Mouse (Mus musculus): ENCODE measurements around the gene Icam2. TPM values are rescaled to one million over a fixed set of nuclear protein-coding genes. Genes with fewer than 3 reads are reported as not detected.

Gene Icam2
- polyA plus RNA-seq, 1 experiment from 2014 or later: 65.4 TPM

DNA sequence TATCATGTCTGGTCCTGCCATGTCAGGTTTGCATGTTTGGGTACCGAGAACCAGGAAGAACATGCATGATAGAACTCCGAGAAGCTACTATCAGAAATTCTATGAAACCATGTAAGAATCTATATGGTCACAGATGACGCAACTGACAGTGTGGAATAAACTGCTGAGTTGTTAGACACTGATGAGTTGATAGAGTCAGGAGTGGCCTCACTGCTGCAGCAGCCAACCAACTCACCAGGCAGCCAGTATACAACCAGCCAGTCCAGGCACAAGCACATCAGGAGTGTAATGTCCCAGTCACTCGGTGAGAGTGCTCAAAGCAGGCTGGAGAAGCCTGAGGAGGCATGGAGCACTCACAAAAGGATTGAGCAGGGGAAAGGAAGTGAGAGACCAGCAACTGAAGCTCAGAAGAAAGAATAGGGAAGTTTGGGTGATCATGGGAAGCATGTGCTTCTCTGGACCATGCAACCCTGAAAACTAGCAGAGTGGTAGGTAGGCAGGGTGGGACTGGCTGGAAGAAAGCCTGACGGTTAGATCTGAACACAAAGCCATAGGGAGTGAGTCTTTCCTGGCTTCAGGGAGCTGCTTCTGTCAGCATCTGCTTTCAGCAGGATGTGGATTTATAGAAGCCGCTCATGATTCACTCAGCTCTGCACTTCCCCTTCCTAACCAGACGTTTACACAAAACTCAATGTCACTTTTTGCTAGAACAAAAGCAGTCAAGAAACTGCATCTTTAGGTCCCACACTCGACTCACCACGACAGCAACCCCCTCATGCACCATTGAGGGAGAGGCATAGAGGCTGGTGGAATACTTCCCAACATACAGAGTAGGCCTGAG, 31.6 kb upstream of the Icam2 start:
- Histone ChIP-seq H3K4me2 (replicated peaks; ENCODE audit: low read depth, low read length) (no peak overlapping the region), H3K4me3 (ENCODE audit: low read length) (no peak overlapping the region), H3K9me3 (ENCODE audit: control insufficient read depth, low read length) (no peaks in the 10 kb centered on the region), H3K9ac (ENCODE audit: low read depth, low read length) (no peak overlapping the region), H3K27me3 (ENCODE audit: control insufficient read depth, insufficient read depth, low read length) (no peaks in the 10 kb centered on the region), H3K36me3 (ENCODE audit: control insufficient read depth, insufficient read depth, low read length) (peaks cover 9% of the 10 kb centered on the region; the same call in 1 of the 2 replicates), H3K27ac (ENCODE audit: low read depth, low read length) (no peak overlapping the region), H3K4me1 (ENCODE audit: control insufficient read depth, insufficient read depth, low read length) (no peaks in the 10 kb centered on the region)
- 68% methylated on average over 9 of the region's 9 CpGs for WGBS
- no peak for ATAC-seq (ENCODE audit: low FRiP score, low TSS enrichment)

DNA sequence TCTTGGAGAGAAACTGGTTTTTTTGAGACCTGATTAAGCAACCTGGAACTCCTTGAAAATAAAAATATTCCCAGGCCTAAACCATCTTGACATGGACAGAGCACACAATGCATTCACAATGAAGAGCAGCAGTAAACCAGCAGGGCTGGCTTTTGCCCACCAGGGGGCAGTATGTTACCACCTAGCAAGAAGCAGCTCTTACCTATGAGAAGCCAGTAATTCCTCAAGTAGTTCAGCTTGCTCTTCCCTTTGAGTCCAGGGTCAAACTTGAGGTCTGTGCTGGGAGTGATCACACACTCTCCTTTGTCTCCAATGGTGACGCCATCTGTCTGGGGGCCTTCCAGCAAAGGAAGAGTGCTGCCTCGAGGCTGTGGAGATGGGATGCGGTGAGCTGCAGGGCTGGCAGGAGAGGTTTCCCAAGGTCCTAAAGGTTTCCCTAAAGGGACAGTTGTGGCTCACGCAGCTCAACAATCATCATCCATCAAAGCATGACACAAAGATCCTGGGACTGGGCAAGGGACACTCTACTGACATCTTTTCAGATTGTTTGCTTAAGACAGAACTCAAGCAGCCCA, 30.8 kb upstream of the Icam2 start:
- no peaks in the 10 kb centered on the region for H3K9me3 ChIP-seq (ENCODE audit: control insufficient read depth, low read length)
- peak; percentile 76 for ATAC-seq (ENCODE audit: low FRiP score, low TSS enrichment)
- no peak overlapping the region for H3K9ac ChIP-seq (ENCODE audit: low read depth, low read length)
- H3K27me3 ChIP-seq (ENCODE audit: control insufficient read depth, insufficient read depth, low read length): no peaks in the 10 kb centered on the region
- no peak overlapping the region for H3K27ac ChIP-seq (ENCODE audit: low read depth, low read length)
- no peak overlapping the region for H3K4me3 ChIP-seq (ENCODE audit: low read length)
- H3K36me3 ChIP-seq (ENCODE audit: control insufficient read depth, insufficient read depth, low read length): peaks cover 9% of the 10 kb centered on the region; the same call in 1 of the 2 replicates
- 40% methylated on average over 4 of the region's 4 CpGs for WGBS
- H3K4me2 ChIP-seq (replicated peaks; ENCODE audit: low read depth, low read length): no peak overlapping the region
- no peaks in the 10 kb centered on the region for H3K4me1 ChIP-seq (ENCODE audit: control insufficient read depth, insufficient read depth, low read length)

DNA sequence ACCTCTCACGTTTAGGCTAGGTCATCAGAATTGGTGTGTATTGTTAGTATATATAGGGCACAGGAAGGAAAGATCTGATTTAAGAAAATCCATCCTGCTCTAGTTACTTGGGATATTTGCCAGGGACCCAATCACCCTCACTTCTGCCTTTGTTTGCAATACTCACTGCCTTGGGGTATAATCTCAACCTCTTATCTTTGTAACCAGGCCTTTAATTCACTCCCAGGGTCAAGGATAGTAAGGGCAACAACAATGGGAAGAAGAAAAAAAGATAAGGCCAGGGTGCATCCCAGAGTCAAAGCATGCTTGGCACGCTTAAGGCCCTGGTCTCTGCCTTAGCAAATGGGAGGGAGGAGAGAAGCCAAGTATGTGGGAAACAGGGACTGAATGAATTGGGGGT, 30.0 kb upstream of the Icam2 start:
- no peak overlapping the region for H3K4me3 ChIP-seq (ENCODE audit: low read length)
- ATAC-seq (ENCODE audit: low FRiP score, low TSS enrichment): no peak
- H3K9me3 ChIP-seq (ENCODE audit: control insufficient read depth, low read length): no peaks in the 10 kb centered on the region
- H3K9ac ChIP-seq (ENCODE audit: low read depth, low read length): no peak overlapping the region
- no peaks in the 10 kb centered on the region for H3K4me1 ChIP-seq (ENCODE audit: control insufficient read depth, insufficient read depth, low read length)
- 92% methylated on average over 2 of the region's 2 CpGs for WGBS
- H3K27me3 ChIP-seq (ENCODE audit: control insufficient read depth, insufficient read depth, low read length): no peaks in the 10 kb centered on the region
- peaks cover 5% of the 10 kb centered on the region; the same call in 1 of the 2 replicates for H3K36me3 ChIP-seq (ENCODE audit: control insufficient read depth, insufficient read depth, low read length)
- no peak overlapping the region for H3K27ac ChIP-seq (ENCODE audit: low read depth, low read length)
- no peak overlapping the region for H3K4me2 ChIP-seq (replicated peaks; ENCODE audit: low read depth, low read length)

DNA sequence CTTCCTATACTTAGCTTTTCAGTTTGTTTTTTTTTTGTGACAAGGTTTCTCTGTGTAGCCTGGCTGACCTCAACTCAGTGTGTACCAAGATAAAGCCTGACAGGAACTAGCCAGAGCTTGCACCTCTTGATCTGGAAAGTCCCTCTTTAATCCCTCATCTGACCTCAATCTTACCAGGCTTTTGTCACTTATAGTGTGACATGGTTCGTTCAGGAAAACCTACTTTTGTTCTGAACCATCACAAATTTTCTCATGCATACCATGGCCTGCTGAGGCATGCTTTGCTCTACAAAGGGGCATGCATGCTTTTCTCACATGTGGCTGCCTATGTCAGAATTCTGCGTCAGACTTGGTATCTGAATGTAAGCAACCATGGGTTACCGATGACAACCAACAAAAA, 28.5 kb upstream of the Icam2 start:
- Histone ChIP-seq H3K4me2 (replicated peaks; ENCODE audit: low read depth, low read length) (no peak overlapping the region), H3K4me1 (ENCODE audit: control insufficient read depth, insufficient read depth, low read length) (no peaks in the 10 kb centered on the region), H3K9ac (ENCODE audit: low read depth, low read length) (no peak overlapping the region), H3K36me3 (ENCODE audit: control insufficient read depth, insufficient read depth, low read length) (peaks cover 5% of the 10 kb centered on the region; the same call in 1 of the 2 replicates), H3K27me3 (ENCODE audit: control insufficient read depth, insufficient read depth, low read length) (no peaks in the 10 kb centered on the region), H3K4me3 (ENCODE audit: low read length) (no peak overlapping the region), H3K9me3 (ENCODE audit: control insufficient read depth, low read length) (no peaks in the 10 kb centered on the region), H3K27ac (ENCODE audit: low read depth, low read length) (no peak overlapping the region)
- 81% methylated on average over 3 of the region's 3 CpGs for WGBS
- no peak for ATAC-seq (ENCODE audit: low FRiP score, low TSS enrichment)

DNA sequence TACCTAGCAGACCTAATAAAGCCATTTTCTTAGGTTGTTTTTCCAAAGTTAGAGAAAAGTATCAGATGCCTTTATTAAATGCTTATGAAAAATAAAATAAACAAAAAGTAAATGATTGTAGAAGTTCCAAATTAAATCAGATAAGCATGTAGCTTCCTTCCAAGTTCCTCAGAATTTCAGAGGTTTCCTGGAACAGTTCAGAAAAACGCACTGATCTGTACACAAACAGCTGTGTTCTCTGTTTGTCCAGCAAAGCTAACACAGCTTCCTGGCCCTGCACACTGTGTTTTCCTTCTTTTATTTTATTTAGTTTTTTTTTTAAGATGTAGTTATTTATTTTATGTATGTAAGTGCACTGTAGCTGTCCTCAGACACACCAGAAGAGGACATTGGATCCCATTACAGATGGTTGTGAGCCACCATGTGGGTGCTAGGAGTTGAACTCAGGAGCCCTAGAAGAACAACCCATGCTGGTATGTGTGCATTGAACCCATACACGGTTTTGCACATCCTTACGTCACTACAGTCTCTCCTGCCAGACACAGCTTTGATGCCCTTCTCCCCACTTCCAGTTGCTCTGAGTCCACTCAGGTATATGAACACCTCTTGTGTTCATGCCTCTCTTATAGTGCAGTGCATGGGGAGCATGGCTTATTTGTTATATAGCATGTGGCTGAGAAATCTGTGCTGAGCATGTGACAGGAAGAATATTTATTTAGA, 24.9 kb upstream of the Icam2 start:
- H3K9ac ChIP-seq (ENCODE audit: low read depth, low read length): no peak overlapping the region
- WGBS: 83% methylated on average over 3 of the region's 3 CpGs
- no peak overlapping the region for H3K4me2 ChIP-seq (replicated peaks; ENCODE audit: low read depth, low read length)
- no peaks in the 10 kb centered on the region for H3K27me3 ChIP-seq (ENCODE audit: control insufficient read depth, insufficient read depth, low read length)
- peaks cover 10% of the 10 kb centered on the region; the same call in 1 of the 2 replicates for H3K36me3 ChIP-seq (ENCODE audit: control insufficient read depth, insufficient read depth, low read length)
- ATAC-seq (ENCODE audit: low FRiP score, low TSS enrichment): no peak
- H3K27ac ChIP-seq (ENCODE audit: low read depth, low read length): no peak overlapping the region
- no peaks in the 10 kb centered on the region for H3K9me3 ChIP-seq (ENCODE audit: control insufficient read depth, low read length)
- no peaks in the 10 kb centered on the region for H3K4me1 ChIP-seq (ENCODE audit: control insufficient read depth, insufficient read depth, low read length)
- no peak overlapping the region for H3K4me3 ChIP-seq (ENCODE audit: low read length)

DNA sequence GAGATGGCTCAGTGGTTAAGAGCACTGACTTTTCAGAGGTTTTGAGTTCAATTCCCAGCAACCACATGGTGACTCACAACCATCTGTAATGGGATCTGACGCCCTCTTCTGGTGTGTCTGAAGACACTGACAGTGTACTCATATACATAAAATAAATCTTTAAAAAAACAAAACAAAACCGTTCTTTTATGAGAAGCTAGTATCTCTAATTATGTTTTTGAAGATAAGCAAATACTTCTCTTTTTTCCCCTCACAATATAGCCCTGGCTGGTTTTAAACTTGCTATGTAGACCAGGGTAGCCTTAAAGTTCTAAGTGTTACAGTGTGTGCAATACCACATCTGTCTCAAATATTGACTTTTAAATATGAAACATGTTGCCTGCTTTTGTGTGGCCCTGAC, 23.3 kb upstream of the Icam2 start:
- Histone ChIP-seq H3K4me3 (ENCODE audit: low read length) (no peak overlapping the region), H3K4me2 (replicated peaks; ENCODE audit: low read depth, low read length) (no peak overlapping the region), H3K27ac (ENCODE audit: low read depth, low read length) (no peak overlapping the region), H3K4me1 (ENCODE audit: control insufficient read depth, insufficient read depth, low read length) (no peaks in the 10 kb centered on the region), H3K9ac (ENCODE audit: low read depth, low read length) (no peak overlapping the region), H3K36me3 (ENCODE audit: control insufficient read depth, insufficient read depth, low read length) (peaks cover 24% of the 10 kb centered on the region), H3K9me3 (ENCODE audit: control insufficient read depth, low read length) (no peaks in the 10 kb centered on the region), H3K27me3 (ENCODE audit: control insufficient read depth, insufficient read depth, low read length) (no peaks in the 10 kb centered on the region)
- 92% methylated on average over 2 of the region's 2 CpGs for WGBS
- ATAC-seq (ENCODE audit: low FRiP score, low TSS enrichment): no peak

DNA sequence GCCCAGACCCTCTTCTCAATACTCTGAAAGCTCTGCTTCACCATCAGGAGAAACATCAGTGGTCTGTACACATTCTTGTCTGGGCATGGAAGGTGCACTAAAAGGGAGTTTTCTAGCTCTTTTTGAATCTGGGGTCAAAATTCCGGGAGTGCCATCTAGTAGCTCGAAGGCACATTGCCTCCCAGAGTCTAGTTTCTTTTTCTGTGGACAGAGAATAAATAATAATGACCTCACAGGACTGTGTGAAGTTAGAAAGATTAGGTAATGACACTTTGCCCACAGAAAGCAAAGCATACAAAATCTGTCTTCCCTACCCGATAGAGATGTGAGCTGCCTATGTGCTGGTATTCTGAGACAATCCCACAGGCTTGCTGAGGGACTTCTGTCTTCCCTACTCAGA, 22.6 kb upstream of the Icam2 start:
- ATAC-seq (ENCODE audit: low FRiP score, low TSS enrichment): no peak
- WGBS: 83% methylated on average over 3 of the region's 3 CpGs
- Histone ChIP-seq H3K27ac (ENCODE audit: low read depth, low read length) (no peak overlapping the region), H3K36me3 (ENCODE audit: control insufficient read depth, insufficient read depth, low read length) (peaks cover 23% of the 10 kb centered on the region), H3K4me2 (replicated peaks; ENCODE audit: low read depth, low read length) (no peak overlapping the region), H3K9ac (ENCODE audit: low read depth, low read length) (no peak overlapping the region), H3K4me3 (ENCODE audit: low read length) (no peak overlapping the region), H3K9me3 (ENCODE audit: control insufficient read depth, low read length) (no peaks in the 10 kb centered on the region), H3K27me3 (ENCODE audit: control insufficient read depth, insufficient read depth, low read length) (no peaks in the 10 kb centered on the region), H3K4me1 (ENCODE audit: control insufficient read depth, insufficient read depth, low read length) (no peaks in the 10 kb centered on the region)

DNA sequence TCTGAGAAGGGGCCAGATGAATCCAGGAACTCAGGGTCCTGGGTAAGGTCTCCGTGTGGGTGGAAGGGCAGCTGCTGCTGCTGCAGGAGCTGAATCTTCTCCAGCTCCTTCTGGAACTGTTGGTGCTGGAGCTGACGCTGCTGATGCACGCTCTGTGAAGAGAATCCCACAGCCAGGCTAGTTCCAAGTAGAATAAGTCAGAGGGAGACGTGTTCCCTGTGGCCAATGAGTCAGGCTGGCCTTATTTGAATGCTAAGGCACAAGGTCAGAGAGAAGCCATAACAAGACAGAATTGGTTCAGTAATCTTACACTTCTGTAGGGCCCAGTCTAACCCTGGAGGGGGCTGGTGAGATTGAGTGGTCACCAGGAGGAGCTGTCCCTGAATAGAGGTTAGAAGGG, 22.1 kb upstream of the Icam2 start:
- no peak overlapping the region for H3K9ac ChIP-seq (ENCODE audit: low read depth, low read length)
- H3K27me3 ChIP-seq (ENCODE audit: control insufficient read depth, insufficient read depth, low read length): no peaks in the 10 kb centered on the region
- ATAC-seq (ENCODE audit: low FRiP score, low TSS enrichment): no peak
- H3K9me3 ChIP-seq (ENCODE audit: control insufficient read depth, low read length): no peaks in the 10 kb centered on the region
- WGBS: 64% methylated on average over 4 of the region's 4 CpGs
- H3K36me3 ChIP-seq (ENCODE audit: control insufficient read depth, insufficient read depth, low read length): peaks cover 23% of the 10 kb centered on the region
- H3K4me2 ChIP-seq (replicated peaks; ENCODE audit: low read depth, low read length): no peak overlapping the region
- no peaks in the 10 kb centered on the region for H3K4me1 ChIP-seq (ENCODE audit: control insufficient read depth, insufficient read depth, low read length)
- no peak overlapping the region for H3K27ac ChIP-seq (ENCODE audit: low read depth, low read length)
- no peak overlapping the region for H3K4me3 ChIP-seq (ENCODE audit: low read length)

DNA sequence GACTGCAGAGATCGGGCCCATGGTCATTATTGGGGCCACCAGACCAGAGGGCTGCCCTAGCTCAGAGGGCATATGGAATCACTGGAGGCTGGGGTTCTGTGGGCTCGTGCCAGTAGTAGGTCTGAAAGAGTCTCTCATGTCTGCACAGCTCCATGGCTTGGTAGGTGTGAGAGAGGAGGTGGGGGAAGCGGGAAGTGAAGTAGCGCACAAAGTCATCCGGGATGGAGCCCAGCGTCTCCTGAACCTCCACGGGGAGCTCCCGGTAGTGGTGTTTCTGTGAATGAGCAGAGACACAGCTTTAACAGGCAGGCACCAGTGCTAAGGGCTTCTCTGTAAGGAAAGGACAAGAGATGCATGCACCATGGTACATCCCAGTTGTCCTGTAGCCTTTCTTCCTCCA, 10.6 kb upstream of the Icam2 start:
- H3K27ac ChIP-seq (ENCODE audit: low read depth, low read length): no peak overlapping the region
- no peak overlapping the region for H3K4me3 ChIP-seq (ENCODE audit: low read length)
- H3K27me3 ChIP-seq (ENCODE audit: control insufficient read depth, insufficient read depth, low read length): no peaks in the 10 kb centered on the region
- H3K4me2 ChIP-seq (replicated peaks; ENCODE audit: low read depth, low read length): no peak overlapping the region
- 91% methylated on average over 8 of the region's 8 CpGs for WGBS
- H3K9ac ChIP-seq (ENCODE audit: low read depth, low read length): no peak overlapping the region
- H3K36me3 ChIP-seq (ENCODE audit: control insufficient read depth, insufficient read depth, low read length): peaks cover 26% of the 10 kb centered on the region; the same call in 1 of the 2 replicates
- no peak for ATAC-seq (ENCODE audit: low FRiP score, low TSS enrichment)
- no peaks in the 10 kb centered on the region for H3K4me1 ChIP-seq (ENCODE audit: control insufficient read depth, insufficient read depth, low read length)
- H3K9me3 ChIP-seq (ENCODE audit: control insufficient read depth, low read length): no peaks in the 10 kb centered on the region
